Mouse (Mus musculus) lung, postnatal 0 days (tissue): ENCODE data around the gene Crx. TPM values are rescaled to one million over a fixed set of nuclear protein-coding genes. Genes with fewer than 3 reads are reported as not detected.

ENCODE experiments used
- ATAC-seq: fragments of 200-750 bp; cut with Nextera tagmentation; 2 replicates; pipeline ENCODE4 v1.8.0; 2017; ENCODE audit warnings: moderate library complexity
- DNase-seq: peaks from one replicate; pipeline ENCODE4 v3.0.0-alpha.2; 2016; ENCODE audit warnings: low spot score
- H3K27ac ChIP-seq: fragments of 300-500 bp; sonication (generic); 2 replicates; pipeline ENCODE4 v1.5.1; 2014; ENCODE audit warnings: antibody characterized with exemption, mild to moderate bottlenecking, low read length, mixed read lengths
- H3K27me3 ChIP-seq: fragments of 300-500 bp; sonication (generic); replicated peaks from 2 replicates; pipeline ENCODE4 v1.6.1; 2014; ENCODE audit warnings: low read length, mixed read lengths; ENCODE audit not compliant: insufficient read depth
- H3K36me3 ChIP-seq: fragments of 300-500 bp; sonication (generic); 2 replicates; pipeline ENCODE4 v1.6.1; 2014; ENCODE audit warnings: low read length, mixed read lengths; ENCODE audit not compliant: insufficient read depth
- H3K4me1 ChIP-seq: fragments of 300-500 bp; sonication (generic); 2 replicates; pipeline ENCODE4 v1.6.1; 2014; ENCODE audit warnings: antibody characterized with exemption, low read depth, low read length, mixed read lengths; ENCODE audit not compliant: insufficient read depth
- H3K4me2 ChIP-seq: fragments of 300-500 bp; sonication (generic); replicated peaks from 2 replicates; pipeline ENCODE4 v1.6.1; 2014; ENCODE audit warnings: low read depth, mild to moderate bottlenecking, low read length, moderate library complexity, mixed read lengths
- H3K4me3 ChIP-seq: fragments of 300-500 bp; sonication (generic); 2 replicates; pipeline ENCODE4 v1.5.1; 2014; ENCODE audit warnings: low read depth, low read length
- H3K9ac ChIP-seq: fragments of 300-500 bp; sonication (generic); replicated peaks from 2 replicates; pipeline ENCODE4 v1.6.1; 2014; ENCODE audit warnings: low read depth, mild to moderate bottlenecking
- H3K9me3 ChIP-seq: fragments of 300-500 bp; sonication (generic); 2 replicates; pipeline ENCODE4 v1.6.1; 2016; ENCODE audit warnings: low read length, mixed read lengths
- CTCF ChIP-seq: IDR thresholded peaks from 2 replicates; pipeline ENCODE4 v1.5.1; 2016; ENCODE audit warnings: antibody characterized with exemption, mild to moderate bottlenecking
- EP300 ChIP-seq: IDR thresholded peaks from 2 replicates; pipeline ENCODE4 v1.6.1; 2016; ENCODE audit warnings: antibody characterized with exemption, mild to moderate bottlenecking, control low read depth
- WGBS: fragments of 180-500 bp; shearing (Covaris S2); extraction: QIAGEN DNeasy Blood & Tissue Kit; methylation state at CpG from one replicate; pipeline ENCODE4 v1.1.7; 2014; 5-methylcytosine and 5-hydroxymethylcytosine counted together
- polyA plus RNA-seq: library from polyadenylated mRNA; unstranded; fragments of >200 nt; fragmentation: Nextera tagmentation; extraction: Ambion mirVana; gene quantifications from 2 replicates; pipeline ENCODE4 v1.2.1, GENCODE M21; 2015

Gene Crx
- polyA plus RNA-seq, 1 experiment from 2014 or later = not detected

DNA sequence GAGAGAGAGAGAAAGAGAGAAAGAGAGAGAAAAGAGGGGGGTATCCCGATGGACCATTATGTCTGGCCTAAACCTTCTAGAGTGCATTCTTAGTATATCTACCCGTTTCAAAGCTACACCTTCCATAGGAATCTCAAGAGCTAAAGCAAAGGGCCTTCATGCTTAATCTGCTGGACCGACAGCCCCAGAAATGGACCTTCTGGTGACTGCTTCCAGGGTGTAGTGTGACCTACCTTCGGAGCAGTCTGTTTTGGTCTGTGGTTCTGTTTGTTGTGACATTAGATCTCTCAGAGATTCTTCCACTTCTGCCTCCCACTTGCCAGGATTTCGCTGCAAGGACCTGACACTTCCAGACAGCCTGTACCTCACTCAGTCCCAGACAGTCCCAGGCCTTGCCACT is 30.8 kb upstream of the Crx start:
- no peak for DNase-seq
- H3K4me3 ChIP-seq = no peak overlapping the region
- no peak for ATAC-seq
- H3K27ac ChIP-seq = no peak overlapping the region
- H3K27me3 ChIP-seq = no peaks in the 10 kb centered on the region
- 60% methylated on average over 5 of the region's 5 CpGs for WGBS
- no peaks in the 10 kb centered on the region for H3K9me3 ChIP-seq
- H3K36me3 ChIP-seq = no peaks in the 10 kb centered on the region
- H3K9ac ChIP-seq = no peak overlapping the region
- H3K4me2 ChIP-seq = no peak overlapping the region
- TF ChIP-seq CTCF = no peak
- TF ChIP-seq EP300 = no peak
- no peaks in the 10 kb centered on the region; the same call in 1 of the 2 replicates for H3K4me1 ChIP-seq

- TF ChIP-seq CTCF (no peak), EP300 (no peak)
- ATAC-seq = no peak
- 66% methylated on average over 8 of the region's 8 CpGs for WGBS
These were observed 28.3 kb upstream of the Crx start for GRCm38 (mm10) chr7:15907971-15908590.

GRCm38 (mm10) chr7:15906602-15907001 is 26.8 kb upstream of the Crx start:
- Histone ChIP-seq H3K27me3 (no peaks in the 10 kb centered on the region), H3K9ac (no peak overlapping the region), H3K9me3 (no peaks in the 10 kb centered on the region), H3K4me3 (no peak overlapping the region), H3K4me2 (no peak overlapping the region), H3K4me1 (no peaks in the 10 kb centered on the region), H3K36me3 (no peaks in the 10 kb centered on the region), H3K27ac (no peak overlapping the region)
- DNase-seq = no peak
- TF ChIP-seq EP300 = no peak
- no peak for ATAC-seq
- WGBS = 90% methylated on average over 1 of the region's 1 CpGs

More at GRCm38 (mm10) chr7:15907971-15908590, 28.3 kb upstream of the Crx start:
- Histone ChIP-seq H3K4me2 (no peak overlapping the region), H3K27me3 (no peaks in the 10 kb centered on the region), H3K4me3 (no peak overlapping the region), H3K36me3 (no peaks in the 10 kb centered on the region), H3K9ac (no peak overlapping the region), H3K9me3 (no peaks in the 10 kb centered on the region), H3K4me1 (no peaks in the 10 kb centered on the region), H3K27ac (no peak overlapping the region)
- no peak for DNase-seq

GRCm38 (mm10) chr7:15905861-15906260 is 26.1 kb upstream of the Crx start:
- Histone ChIP-seq H3K4me2 (no peak overlapping the region), H3K27me3 (no peaks in the 10 kb centered on the region), H3K27ac (no peak overlapping the region), H3K9me3 (no peaks in the 10 kb centered on the region), H3K36me3 (no peaks in the 10 kb centered on the region), H3K9ac (no peak overlapping the region), H3K4me1 (no peaks in the 10 kb centered on the region), H3K4me3 (no peak overlapping the region)
- 71% methylated on average over 7 of the region's 7 CpGs for WGBS
- DNase-seq (no peak), ATAC-seq (no peak)
- TF ChIP-seq CTCF = no peak
- TF ChIP-seq EP300 = no peak

DNA sequence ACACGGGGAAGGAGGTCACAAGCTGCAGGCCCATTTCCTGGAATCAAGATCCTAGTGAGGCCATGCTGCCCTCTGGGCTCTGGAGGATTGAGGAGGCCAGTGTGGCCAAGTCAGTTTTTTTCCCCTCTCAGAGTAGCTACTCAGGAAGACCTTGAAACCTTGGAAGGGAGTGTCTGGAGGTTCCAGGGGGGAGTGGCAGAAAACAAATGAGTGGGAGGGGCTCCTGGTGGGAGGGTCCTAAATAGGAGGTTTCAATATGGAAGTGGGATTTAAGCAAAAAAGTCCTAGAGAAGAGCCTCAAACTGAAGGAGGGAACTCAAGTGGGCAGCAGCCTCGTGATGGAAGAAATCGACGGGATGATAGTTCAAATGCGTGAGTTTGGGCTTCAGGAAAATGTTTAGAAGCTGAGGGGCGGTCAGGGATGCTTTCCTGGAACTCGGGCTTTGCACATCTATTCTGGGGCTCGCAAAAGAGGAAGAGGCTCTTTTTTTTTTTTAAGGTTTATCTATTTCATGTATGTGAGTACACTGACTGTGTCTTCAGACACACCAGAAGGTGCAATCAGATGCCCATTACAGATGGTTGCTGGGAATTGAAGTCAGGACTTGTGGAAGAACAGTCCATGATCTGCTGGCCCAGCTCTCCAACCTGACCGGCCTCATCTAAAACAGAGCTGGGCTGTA is 21.7 kb upstream of the Crx start:
- Histone ChIP-seq H3K9me3 (no peaks in the 10 kb centered on the region), H3K27me3 (no peaks in the 10 kb centered on the region), H3K27ac (no peak overlapping the region), H3K4me3 (no peak overlapping the region), H3K36me3 (no peaks in the 10 kb centered on the region), H3K4me2 (no peak overlapping the region), H3K9ac (no peak overlapping the region), H3K4me1 (no peaks in the 10 kb centered on the region)
- ATAC-seq (no peak), DNase-seq (no peak)
- 79% methylated on average over 9 of the region's 9 CpGs for WGBS
- TF ChIP-seq CTCF = no peak
- no peak for TF ChIP-seq EP300

DNA sequence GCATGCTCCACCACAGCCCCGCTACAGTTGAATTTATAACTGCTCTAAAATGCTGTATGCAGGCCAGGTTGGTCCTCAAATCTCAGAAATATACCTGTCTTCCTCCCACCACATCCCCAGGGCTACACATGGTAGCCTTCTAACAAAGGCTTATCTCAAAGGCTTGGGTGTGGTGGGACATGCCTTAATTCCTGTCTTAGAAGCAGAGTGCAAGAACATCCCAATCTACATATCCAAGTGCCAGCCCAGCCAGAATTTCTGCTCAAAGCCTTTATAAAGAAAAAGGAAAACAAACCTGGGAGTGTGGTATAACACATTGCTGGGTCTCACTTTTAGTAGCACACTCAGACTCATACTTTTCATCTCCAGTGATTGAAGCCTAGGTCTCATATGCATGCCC is 14.5 kb upstream of the Crx start:
- Histone ChIP-seq H3K27ac (no peak overlapping the region), H3K36me3 (no peaks in the 10 kb centered on the region), H3K4me2 (no peak overlapping the region), H3K4me1 (no peaks in the 10 kb centered on the region), H3K9me3 (no peaks in the 10 kb centered on the region), H3K27me3 (no peaks in the 10 kb centered on the region), H3K9ac (no peak overlapping the region), H3K4me3 (no peak overlapping the region)
- WGBS = 68% methylated on average over 1 of the region's 1 CpGs
- DNase-seq (no peak), ATAC-seq (no peak)
- TF ChIP-seq EP300 (no peak), CTCF (no peak)
